In genomic region chr1:127854486-127855222, GRCm38 (mm10) we compare ENCODE assay signal across 12 mouse cellular contexts. TPM values are rescaled to one million over a fixed set of nuclear protein-coding genes. Genes with fewer than 3 reads are reported as not detected.
DNase-seq lines count a peak whose midpoint lies in the region; ATAC-seq and TF ChIP-seq lines count a peak whose summit lies in the region.
"Had no signal": no experiment of that assay in that cellular context is flagged by ENCODE, and none has a peak within 500 bp of the region (broad histone marks: within the 10 kb centered on the region; RNA-seq: fewer than 3 reads in every experiment).

Map3k19 (minus strand) TSS chr1:127855031.

- H3K36me3 ChIP-seq in heart, embryonic 12.5 days = no peaks in the 10 kb centered on the region
- H3K36me3 ChIP-seq: forebrain, embryonic 15.5 days; liver, embryonic 13.5 days had no signal

- intact Hi-C loops in left cerebral cortex, adult 2 months (cut with DNase I) = no loop called here

- WGBS in heart, embryonic 12.5 days = 77% methylated on average over 14 of the region's 14 CpGs

- H3K9ac ChIP-seq in heart, embryonic 12.5 days = no peak within 1 kb of the TSS
- H3K9ac ChIP-seq: forebrain, embryonic 15.5 days; liver, embryonic 13.5 days had no signal

- peaks cover 9% of the 10 kb centered on the region for H3K9me3 ChIP-seq in heart, embryonic 12.5 days (replicated peaks)
- H3K9me3 ChIP-seq: liver, embryonic 13.5 days had no signal

- no peak within 1 kb of the TSS for H3K4me2 ChIP-seq in heart, embryonic 12.5 days
- H3K4me2 ChIP-seq: forebrain, embryonic 15.5 days; liver, embryonic 13.5 days had no signal

- H3K4me1 ChIP-seq in heart, embryonic 12.5 days (replicated peaks) = no peaks in the 10 kb centered on the region
- H3K4me1 ChIP-seq: forebrain, embryonic 15.5 days; liver, embryonic 13.5 days had no signal

- TF ChIP-seq CTCF in left cerebral cortex, adult 2 months (IDR thresholded peaks at IDR 0.05) = no peak

- H3K27ac ChIP-seq in heart, embryonic 12.5 days (ENCODE audit: poor library complexity, severe bottlenecking) = no peak within 1 kb of the TSS
- H3K27ac ChIP-seq in left cerebral cortex, adult 2 months = peak within 1 kb of the TSS; percentile 60; the same call in 1 of the 2 replicates
- H3K27ac ChIP-seq: forebrain, embryonic 15.5 days; kidney, postnatal 0 days; liver, embryonic 13.5 days had no signal

- no peaks in the 10 kb centered on the region for H3K27me3 ChIP-seq in heart, embryonic 12.5 days (replicated peaks)
- H3K27me3 ChIP-seq: forebrain, embryonic 15.5 days; liver, embryonic 13.5 days had no signal

- ATAC-seq in heart, embryonic 12.5 days (ENCODE audit: insufficient number of reproducible peaks, low FRiP score) = no peak
- no peak for ATAC-seq in activated CD4-positive, CD25-positive, alpha-beta regulatory T cell, adult 4 months
- ATAC-seq: forebrain, embryonic 15.5 days had no signal

- no peak within 1 kb of the TSS for H3K4me3 ChIP-seq in heart, embryonic 12.5 days
- peak within 1 kb of the TSS; percentile 30 for H3K4me3 ChIP-seq in left cerebral cortex, adult 2 months
- H3K4me3 ChIP-seq: forebrain, embryonic 15.5 days; liver, embryonic 13.5 days had no signal

- peak; percentile 28 to 37 for DNase-seq in heart, adult 18-20 months
- peak; percentile 41 for DNase-seq in ovary, postnatal 36 days (ENCODE audit: low spot score)
- DNase-seq in ovary, postnatal 10 days (ENCODE audit: low spot score) = no peak
- peak; percentile 32 to 50 for DNase-seq in left cerebral cortex, adult 2 months (ENCODE audit: extremely low spot score in 1 of 2, low spot score in 2 of 2)
- peak; percentile 18 for DNase-seq in right cerebral cortex, postnatal 4 days
- DNase-seq in urinary bladder, adult 2 months (ENCODE audit: low spot score) = no peak
- DNase-seq: adrenal gland, postnatal 25 days; liver, embryonic 13.5 days had no signal

RNA-seq across cellular contexts. Expression of gene Map3k19, which starts in this region (rescaled TPM):
- under 1 TPM in 1 of 2 experiments, not detected in 1; 0.28 TPM for total RNA-seq in heart, adult 18-20 months (2021)
- not detected in 2 replicates for polyA plus RNA-seq in heart, embryonic 12.5 days (2016; fragmentation: Nextera tagmentation; extraction: Ambion mirVana)
- 10 to 100 TPM in 1 of 2 experiments, 1 to 10 TPM in 1; 7.7 to 10.2 TPM for total RNA-seq in left cerebral cortex, adult 2 months (2021)
- polyA plus RNA-seq in urinary bladder, adult 2 months (2012; rRNA removed) = 0.01 and 0.08 TPM in 2 replicates
- under 1 TPM; 0.16 to 0.43 TPM for polyA plus RNA-seq in activated CD4-positive, CD25-positive, alpha-beta regulatory T cell, adult 4 months (2017; shearing (Covaris generic))
- polyA plus RNA-seq: kidney, postnatal 0 days; liver, embryonic 13.5 days had no signal

Comparison
In these comparisons a context has a peak if more than half of its experiments do, and no peak if none do; other contexts are left out.
1. RNA of gene Map3k19 (total RNA-seq): 7.7 to 10.2 TPM in left cerebral cortex, adult 2 months; 0.28 TPM in heart, adult 18-20 months; every median in the first group is over 4 times any median in the second.
2. DNase-seq: peak in ovary, postnatal 36 days (single experiment), left cerebral cortex, adult 2 months (2 of 2) and right cerebral cortex, postnatal 4 days (single experiment); none in ovary, postnatal 10 days (single experiment) and urinary bladder, adult 2 months (single experiment).
3. Peak in DNase-seq in heart, adult 18-20 months; RNA of the gene not detected or under 1 TPM.